Mouse (Mus musculus) neural tube, embryonic 11.5 days (tissue): ENCODE measurements around the gene Degs2. TPM values are rescaled to one million over a fixed set of nuclear protein-coding genes. Genes with fewer than 3 reads are reported as not detected.

Experiments used
- ATAC-seq: fragments of 200-750 bp; cut with Nextera tagmentation; 2 replicates; pipeline ENCODE4 v1.8.0; 2017; ENCODE audit warnings: moderate number of reproducible peaks, mild to moderate bottlenecking, moderate TSS enrichment, moderate library complexity; ENCODE audit not compliant: insufficient read depth, low FRiP score, low TSS enrichment
- DNase-seq: peaks from one replicate; pipeline ENCODE4 v3.0.0-alpha.2; 2015; ENCODE audit warnings: low spot score
- H3K27ac ChIP-seq: fragments of 300-500 bp; sonication (generic); 2 replicates; pipeline ENCODE4 v1.5.1; 2014; ENCODE audit warnings: low read depth, mild to moderate bottlenecking, low read length
- H3K27me3 ChIP-seq: fragments of 300-500 bp; sonication (generic); 2 replicates; pipeline ENCODE4 v1.6.1; 2014; ENCODE audit warnings: mild to moderate bottlenecking, low read length, mixed read lengths; ENCODE audit not compliant: control insufficient read depth, insufficient read depth
- H3K36me3 ChIP-seq: fragments of 300-500 bp; sonication (generic); 2 replicates; pipeline ENCODE4 v1.6.1; 2014; ENCODE audit warnings: mild to moderate bottlenecking, low read length, moderate library complexity, mixed read lengths; ENCODE audit not compliant: control insufficient read depth, insufficient read depth
- H3K4me1 ChIP-seq: fragments of 300-500 bp; sonication (generic); 2 replicates; pipeline ENCODE4 v1.6.1; 2014; ENCODE audit warnings: low read length, mixed read lengths; ENCODE audit not compliant: control insufficient read depth, insufficient read depth
- H3K4me2 ChIP-seq: fragments of 300-500 bp; sonication (generic); 2 replicates; pipeline ENCODE4 v1.6.1; 2014; ENCODE audit warnings: low read depth, mild to moderate bottlenecking, moderate library complexity
- H3K4me3 ChIP-seq: fragments of 300-500 bp; sonication (generic); 2 replicates; pipeline ENCODE4 v1.5.1; 2014; ENCODE audit warnings: low read depth, low read length
- H3K9ac ChIP-seq: fragments of 300-500 bp; sonication (generic); 2 replicates; pipeline ENCODE4 v1.6.1; 2014; ENCODE audit warnings: mild to moderate bottlenecking, low read length
- H3K9me3 ChIP-seq: fragments of 300-500 bp; sonication (generic); 2 replicates; pipeline ENCODE4 v1.6.1; 2016; ENCODE audit warnings: low read length; ENCODE audit not compliant: control insufficient read depth
- WGBS: fragments of 180-500 bp; shearing (Covaris S2); extraction: QIAGEN DNeasy Blood & Tissue Kit; methylation state at CpG from one replicate; pipeline ENCODE4 v1.1.7; 2014; 5-methylcytosine and 5-hydroxymethylcytosine counted together
- polyA plus RNA-seq: library from polyadenylated mRNA; unstranded; fragments of >200 nt; fragmentation: Nextera tagmentation; extraction: Ambion mirVana; gene quantifications from 2 replicates; pipeline ENCODE4 v1.2.1, GENCODE M21; 2014

Degs2 gene
- polyA plus RNA-seq, 1 experiment from 2014 or later = 1.8 TPM

DNA sequence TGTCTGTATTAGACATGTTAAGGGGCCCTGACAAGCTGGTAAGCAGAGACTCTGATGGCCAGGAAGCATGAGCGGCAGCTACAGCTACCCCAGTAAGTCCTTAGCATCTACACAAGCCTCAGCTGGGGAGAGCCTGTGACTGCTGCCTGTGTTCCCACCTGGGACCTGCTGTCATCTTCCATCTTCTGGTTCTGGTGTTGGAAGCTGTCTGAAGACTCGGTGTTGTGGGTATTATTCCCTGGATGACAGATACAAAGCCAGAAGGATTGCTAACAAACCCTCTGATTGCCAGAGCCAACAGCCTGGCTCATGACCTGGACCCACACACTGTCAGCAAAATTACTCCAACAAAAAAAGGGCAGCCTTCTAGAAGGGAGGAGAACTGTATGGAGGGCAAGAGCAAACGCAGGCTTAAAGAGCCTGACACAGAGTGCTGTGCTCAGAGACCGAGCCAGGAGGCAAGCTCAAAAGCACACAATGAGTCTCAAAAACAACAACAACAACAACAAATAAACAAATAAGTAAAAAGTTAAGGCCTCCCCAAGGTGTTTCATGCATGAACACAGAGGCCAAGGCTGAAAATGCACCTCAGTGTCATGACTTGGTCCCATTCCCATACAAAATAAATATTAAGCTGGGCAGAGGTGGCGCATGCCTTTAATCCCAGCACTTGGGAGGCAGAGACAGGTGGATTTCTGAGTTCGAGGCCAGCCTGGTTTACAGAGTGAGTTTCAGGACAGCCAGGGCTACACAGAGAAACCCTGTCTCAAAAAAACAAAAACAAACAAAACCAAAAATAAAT lies 8.1 kb upstream of the Degs2 start:
- Histone ChIP-seq H3K27ac (no peak overlapping the region), H3K36me3 (no peaks in the 10 kb centered on the region), H3K4me3 (no peak overlapping the region), H3K9ac (no peak overlapping the region), H3K27me3 (no peaks in the 10 kb centered on the region), H3K4me1 (no peaks in the 10 kb centered on the region), H3K9me3 (no peaks in the 10 kb centered on the region), H3K4me2 (no peak overlapping the region)
- no peak for DNase-seq
- ATAC-seq = no peak
- 89% methylated on average over 6 of the region's 6 CpGs for WGBS

DNA sequence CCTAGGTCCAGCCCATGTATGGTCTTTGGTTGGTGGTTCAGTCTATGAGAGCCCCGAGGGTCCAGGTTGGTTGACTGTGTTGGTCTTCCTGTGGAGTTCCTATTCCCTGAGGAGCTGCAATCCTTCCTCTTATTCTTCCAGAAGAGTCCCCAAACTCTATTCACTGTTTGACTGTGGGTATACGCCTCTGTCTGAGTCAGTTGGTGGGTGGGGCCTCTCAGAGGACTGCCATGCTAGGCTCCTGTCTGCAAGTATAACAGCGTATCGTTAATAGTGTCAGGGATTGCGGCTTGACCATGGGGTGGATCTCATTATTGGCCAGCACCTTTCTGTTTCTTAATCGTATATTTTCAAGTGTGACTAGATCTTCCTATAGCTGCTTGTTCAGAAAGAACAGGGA lies 7.3 kb upstream of the Degs2 start:
- Histone ChIP-seq H3K4me2 (no peak overlapping the region), H3K4me1 (no peaks in the 10 kb centered on the region), H3K9me3 (no peaks in the 10 kb centered on the region), H3K9ac (no peak overlapping the region), H3K36me3 (no peaks in the 10 kb centered on the region), H3K27me3 (no peaks in the 10 kb centered on the region), H3K27ac (no peak overlapping the region), H3K4me3 (no peak overlapping the region)
- WGBS = 88% methylated on average over 6 of the region's 6 CpGs
- DNase-seq = no peak
- ATAC-seq = no peak

DNA sequence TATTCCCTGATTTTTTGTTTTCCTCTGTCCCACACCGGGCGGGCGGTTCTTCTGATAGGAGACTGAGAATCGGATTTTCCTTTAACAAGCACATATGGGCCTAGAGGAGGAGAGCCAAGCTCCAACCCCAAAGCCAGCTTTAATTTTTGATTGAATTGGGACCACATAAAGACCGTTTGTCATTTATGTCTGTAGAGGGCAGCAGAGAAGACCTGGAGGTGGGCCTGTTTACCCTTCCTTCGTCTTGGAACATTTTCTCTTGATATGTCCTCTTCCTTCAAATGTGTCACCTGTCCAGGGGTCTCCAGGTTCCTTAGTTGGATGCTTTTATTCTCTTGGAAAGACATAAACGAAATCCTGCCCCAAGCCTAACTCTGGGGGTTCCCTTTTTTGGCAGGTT lies 4.0 kb upstream of the Degs2 start:
- WGBS = 55% methylated on average over 7 of the region's 7 CpGs
- peaks cover 17% of the 10 kb centered on the region for H3K27me3 ChIP-seq
- ATAC-seq (no peak), DNase-seq (no peak)
- no peaks in the 10 kb centered on the region for H3K36me3 ChIP-seq
- no peak overlapping the region for H3K4me2 ChIP-seq
- no peak overlapping the region for H3K9ac ChIP-seq
- H3K4me3 ChIP-seq = no peak overlapping the region
- H3K27ac ChIP-seq = no peak overlapping the region
- H3K9me3 ChIP-seq = no peaks in the 10 kb centered on the region
- no peaks in the 10 kb centered on the region for H3K4me1 ChIP-seq

DNA sequence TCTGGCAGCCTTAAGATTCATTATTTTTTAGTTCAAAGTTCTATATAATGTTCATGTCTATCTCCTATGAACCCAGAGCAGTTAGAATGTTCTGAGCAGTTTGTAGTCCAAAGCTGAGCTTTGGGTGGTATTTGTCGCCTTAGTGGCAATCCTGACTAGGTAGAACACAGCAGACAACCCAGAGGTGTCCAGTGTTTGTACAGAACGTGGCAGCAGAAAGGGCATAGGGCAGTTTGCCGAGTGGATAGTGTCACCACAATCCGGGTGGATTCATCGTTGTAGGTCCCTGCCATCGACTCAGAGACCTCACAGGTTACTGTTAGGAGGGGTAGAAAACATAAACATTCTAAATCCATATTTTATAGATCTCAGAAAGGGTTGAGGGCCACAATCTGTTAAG lies 3.4 kb upstream of the Degs2 start:
- Histone ChIP-seq H3K4me3 (no peak overlapping the region), H3K36me3 (no peaks in the 10 kb centered on the region), H3K27ac (no peak overlapping the region), H3K4me2 (no peak overlapping the region), H3K9ac (no peak overlapping the region), H3K9me3 (no peaks in the 10 kb centered on the region), H3K4me1 (no peaks in the 10 kb centered on the region), H3K27me3 (peaks cover 21% of the 10 kb centered on the region)
- DNase-seq (no peak), ATAC-seq (no peak)
- WGBS = 87% methylated on average over 6 of the region's 6 CpGs

DNA sequence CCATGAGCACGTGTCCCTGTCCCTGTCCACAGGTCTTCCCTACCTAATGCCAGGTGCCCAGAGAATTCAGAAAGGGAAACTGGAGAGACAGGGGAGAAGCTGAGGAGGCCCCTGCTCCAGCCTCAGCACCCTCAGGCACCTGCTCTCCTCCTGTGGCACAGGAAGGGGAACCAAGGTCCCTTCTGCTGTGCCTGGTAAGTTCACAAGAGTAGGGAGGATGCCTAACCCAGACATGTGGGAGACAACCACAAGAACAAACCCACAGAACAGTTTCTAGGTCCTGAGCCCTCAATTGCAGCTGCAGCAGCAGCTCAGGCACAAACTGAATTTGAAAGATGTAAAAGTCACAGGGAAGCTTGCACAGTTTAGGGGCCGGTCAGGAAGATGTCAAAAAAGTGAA lies 894 bp downstream of the Degs2 start:
- Histone ChIP-seq H3K4me2 (no peak overlapping the region), H3K4me3 (no peak overlapping the region), H3K27me3 (peaks cover 21% of the 10 kb centered on the region), H3K9me3 (no peaks in the 10 kb centered on the region), H3K4me1 (no peaks in the 10 kb centered on the region), H3K36me3 (no peaks in the 10 kb centered on the region), H3K27ac (no peak overlapping the region), H3K9ac (no peak overlapping the region)
- no peak for DNase-seq
- 83% methylated on average over 2 of the region's 2 CpGs for WGBS
- no peak for ATAC-seq

DNA sequence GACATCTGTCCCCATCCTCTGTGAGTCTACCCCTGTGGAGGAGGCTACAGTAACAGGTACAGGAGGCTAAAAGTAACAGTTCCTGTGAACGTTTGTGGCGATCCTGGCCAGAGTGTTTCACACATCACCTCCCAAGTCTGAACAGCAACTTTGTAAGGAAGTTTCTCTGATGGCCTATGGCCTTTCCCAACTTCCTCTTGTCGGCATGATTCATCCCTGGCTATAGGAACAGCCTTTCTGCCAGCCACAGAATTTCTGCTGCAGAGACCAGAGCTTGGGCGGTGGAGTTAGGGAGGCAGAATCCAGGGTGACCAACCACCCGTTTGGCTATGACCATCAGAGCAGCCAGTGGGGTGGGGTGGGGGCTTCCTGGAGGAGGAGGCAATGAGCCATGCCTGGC lies 2.1 kb downstream of the Degs2 start:
- H3K36me3 ChIP-seq = no peaks in the 10 kb centered on the region
- 78% methylated on average over 5 of the region's 5 CpGs for WGBS

DNA sequence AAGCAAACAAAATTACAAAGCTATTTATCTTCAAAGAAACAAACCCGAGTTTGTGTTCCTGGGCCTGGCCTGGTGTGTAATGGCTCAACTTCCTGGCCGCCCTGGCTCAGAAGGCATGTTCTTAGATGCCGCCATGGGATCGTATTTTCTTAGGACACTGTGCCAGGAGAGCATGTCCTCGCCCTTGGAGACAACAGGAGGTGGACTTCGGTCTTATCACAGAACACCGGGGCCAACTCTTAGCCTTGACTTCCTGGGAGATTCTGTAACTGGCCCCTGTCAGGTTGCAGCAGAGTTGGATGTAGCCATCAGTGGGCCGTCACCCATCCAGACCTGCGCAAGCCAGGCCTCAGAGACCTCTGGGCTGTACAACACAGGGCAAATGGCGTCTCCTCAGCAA lies 2.5 kb downstream of the Degs2 start:
- no peak for DNase-seq
- no peaks in the 10 kb centered on the region for H3K9me3 ChIP-seq
- H3K27me3 ChIP-seq = peaks cover 21% of the 10 kb centered on the region
- no peaks in the 10 kb centered on the region for H3K36me3 ChIP-seq
- no peak overlapping the region for H3K4me3 ChIP-seq
- no peak overlapping the region for H3K27ac ChIP-seq
- WGBS = 84% methylated on average over 10 of the region's 10 CpGs
- no peak overlapping the region for H3K4me2 ChIP-seq
- no peaks in the 10 kb centered on the region for H3K4me1 ChIP-seq
- no peak overlapping the region for H3K9ac ChIP-seq
- ATAC-seq = no peak

More for the DNA sequence above, 2.1 kb downstream of the Degs2 start:
- no peak overlapping the region for H3K9ac ChIP-seq
- no peak overlapping the region for H3K27ac ChIP-seq
- H3K4me3 ChIP-seq = no peak overlapping the region
- no peaks in the 10 kb centered on the region for H3K9me3 ChIP-seq
- no peak for ATAC-seq
- H3K4me1 ChIP-seq = no peaks in the 10 kb centered on the region
- H3K27me3 ChIP-seq = peaks cover 21% of the 10 kb centered on the region
- DNase-seq = no peak
- no peak overlapping the region for H3K4me2 ChIP-seq

- ATAC-seq (no peak), DNase-seq (no peak)
- Histone ChIP-seq H3K4me3 (no peak overlapping the region), H3K36me3 (no peaks in the 10 kb centered on the region), H3K9ac (no peak overlapping the region), H3K27ac (no peak overlapping the region), H3K4me2 (no peak overlapping the region), H3K4me1 (no peaks in the 10 kb centered on the region), H3K9me3 (no peaks in the 10 kb centered on the region), H3K27me3 (peaks cover 19% of the 10 kb centered on the region)
- whole genome bisulfite sequencing = 74% methylated on average over 11 of the region's 11 CpGs
Observed at GRCm38 (mm10) chr12:108698697-108699471, 3.2 kb downstream of the Degs2 start.

DNA sequence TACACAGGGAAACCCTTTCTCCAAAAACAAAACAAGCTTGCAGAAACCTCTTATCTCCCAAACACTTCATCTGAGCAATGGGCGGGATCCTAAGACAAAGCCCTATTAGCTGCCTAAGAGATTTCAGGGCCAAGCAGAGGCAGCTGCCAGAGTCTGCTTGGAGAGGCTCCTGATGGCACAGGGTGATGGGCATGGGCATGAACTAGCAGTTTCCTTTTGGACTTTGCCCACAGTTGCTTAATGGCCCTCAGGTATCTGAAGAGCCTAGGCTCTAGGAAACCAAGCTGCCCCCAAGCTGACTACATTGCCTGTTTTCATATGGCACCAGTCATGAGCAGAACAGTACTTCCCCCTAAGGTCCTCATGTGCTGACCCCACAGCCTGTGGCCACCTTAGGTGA lies 7.9 kb downstream of the Degs2 start:
- Histone ChIP-seq H3K36me3 (no peaks in the 10 kb centered on the region), H3K9ac (no peak overlapping the region), H3K9me3 (no peaks in the 10 kb centered on the region), H3K27me3 (no peaks in the 10 kb centered on the region), H3K4me2 (no peak overlapping the region), H3K4me3 (no peak overlapping the region), H3K4me1 (no peaks in the 10 kb centered on the region), H3K27ac (no peak overlapping the region)
- WGBS = 86% methylated on average over 1 of the region's 1 CpGs
- ATAC-seq (no peak), DNase-seq (no peak)
